Mouse (Mus musculus) small intestine, adult 2 months (tissue): Measurements from ENCODE around the gene Luc7l2. TPM values are rescaled to one million over a fixed set of nuclear protein-coding genes. Genes with fewer than 3 reads are reported as not detected.

Experiments used
- H3K27ac ChIP-seq: fragments of 200-500 bp; 2 replicates; pipeline ENCODE4 v1.5.1; 2012; ENCODE audit warnings: low read depth, low read length, control low read depth, inconsistent platforms; ENCODE audit not compliant: insufficient read depth
- H3K27me3 ChIP-seq: fragments of 200-500 bp; 2 replicates; pipeline ENCODE4 v1.6.1; 2012; ENCODE audit warnings: mild to moderate bottlenecking, moderate library complexity, low read length, inconsistent platforms; ENCODE audit not compliant: control insufficient read depth, insufficient read depth
- H3K36me3 ChIP-seq: fragments of 200-500 bp; 2 replicates; pipeline ENCODE4 v1.6.1; 2012; ENCODE audit warnings: mild to moderate bottlenecking, low read length, control low read depth, inconsistent platforms; ENCODE audit not compliant: control insufficient read depth, insufficient read depth
- H3K4me1 ChIP-seq: fragments of 200-500 bp; 2 replicates; pipeline ENCODE4 v1.6.1; 2012; ENCODE audit warnings: low read length, inconsistent platforms, mixed read lengths; ENCODE audit not compliant: control insufficient read depth, insufficient read depth, insufficient read length
- H3K4me3 ChIP-seq: fragments of 200-500 bp; 2 replicates; pipeline ENCODE4 v1.5.1; 2012; ENCODE audit warnings: low read depth, mild to moderate bottlenecking, control low read depth, inconsistent platforms, low read length, moderate library complexity
- CTCF ChIP-seq: fragments of 200-500 bp; IDR thresholded peaks from 2 replicates; pipeline ENCODE4 v1.5.1; 2012; ENCODE audit warnings: low read depth, mild to moderate bottlenecking, control low read depth, inconsistent platforms, low read length, moderate library complexity, mixed read lengths; ENCODE audit not compliant: insufficient replicate concordance, insufficient read length; ENCODE audit errors: extremely low read depth
- POLR2A ChIP-seq: fragments of 200-500 bp; IDR thresholded peaks from 2 replicates; pipeline ENCODE4 v1.6.1; 2012; ENCODE audit warnings: low read depth, mild to moderate bottlenecking, control low read depth, inconsistent platforms, low read length, moderate library complexity
- WGBS: fragments of 180-500 bp; shearing (Covaris S2); methylation state at CpG from one replicate; pipeline ENCODE4 v1.1.7; 2018; 5-methylcytosine and 5-hydroxymethylcytosine counted together
- polyA plus RNA-seq: library from polyadenylated mRNA; depleted of rRNA; stranded (reverse); fragments of >200 nt; gene quantifications from 2 replicates; pipeline ENCODE4 v1.2.3, GENCODE M21; 2012

The Luc7l2 gene
- polyA plus RNA-seq, 1 experiment: 14.7 TPM

DNA sequence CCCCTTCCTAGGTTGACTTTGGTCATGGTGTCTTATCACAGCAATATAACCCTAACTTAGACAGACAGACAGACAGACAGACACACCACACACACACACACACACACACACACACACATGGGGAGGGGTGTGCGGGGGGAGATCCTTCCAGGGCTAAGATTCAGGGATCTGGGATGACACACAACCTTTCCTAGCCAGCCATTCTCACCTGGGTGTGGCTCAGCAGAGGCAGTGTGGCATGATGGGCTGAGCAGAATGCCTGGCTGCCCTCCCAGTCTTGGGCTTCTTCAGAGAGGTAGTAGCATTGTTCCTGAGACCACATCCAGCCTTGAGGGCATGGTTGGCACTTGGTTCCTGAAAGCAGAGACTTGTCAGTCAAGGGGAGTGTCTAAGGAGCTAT is 78.4 kb downstream of the Luc7l2 start:
- 0 out of 2 replicates have a peak, but pooled peaks cover 2% of the 10 kb centered on the region for H3K36me3 ChIP-seq
- WGBS: 88% methylated on average over 1 of the region's 1 CpGs
- H3K27ac ChIP-seq: no peak overlapping the region
- TF ChIP-seq CTCF (no peak), POLR2A (no peak)
- H3K4me1 ChIP-seq: no peaks in the 10 kb centered on the region
- H3K4me3 ChIP-seq: no peak overlapping the region
- H3K27me3 ChIP-seq: no peaks in the 10 kb centered on the region

DNA sequence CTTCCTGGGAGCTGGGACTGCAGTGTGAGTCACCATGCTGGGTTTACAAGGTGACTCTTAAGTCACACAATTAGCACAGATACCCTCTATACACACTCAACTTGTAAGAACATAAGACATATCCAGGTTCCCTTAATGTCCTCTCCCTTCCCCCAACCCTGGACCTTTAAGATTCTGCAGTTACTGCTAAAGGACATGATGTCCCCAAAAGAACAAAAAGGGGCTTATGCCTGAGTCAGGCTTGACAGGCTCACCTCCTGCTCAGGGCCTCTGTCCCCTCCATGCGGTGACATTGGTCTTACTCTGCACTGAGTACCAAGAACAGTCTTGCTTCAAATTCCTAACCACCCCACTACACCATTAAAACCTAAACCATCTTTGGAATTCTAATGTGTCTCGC is 81.7 kb downstream of the Luc7l2 start:
- Histone ChIP-seq H3K27me3 (peaks cover 24% of the 10 kb centered on the region), H3K36me3 (no peaks in the 10 kb centered on the region), H3K4me3 (no peak overlapping the region), H3K27ac (no peak overlapping the region), H3K4me1 (peaks cover 5% of the 10 kb centered on the region)
- TF ChIP-seq POLR2A: no peak
- TF ChIP-seq CTCF: no peak
- WGBS: 96% methylated on average over 2 of the region's 2 CpGs

DNA sequence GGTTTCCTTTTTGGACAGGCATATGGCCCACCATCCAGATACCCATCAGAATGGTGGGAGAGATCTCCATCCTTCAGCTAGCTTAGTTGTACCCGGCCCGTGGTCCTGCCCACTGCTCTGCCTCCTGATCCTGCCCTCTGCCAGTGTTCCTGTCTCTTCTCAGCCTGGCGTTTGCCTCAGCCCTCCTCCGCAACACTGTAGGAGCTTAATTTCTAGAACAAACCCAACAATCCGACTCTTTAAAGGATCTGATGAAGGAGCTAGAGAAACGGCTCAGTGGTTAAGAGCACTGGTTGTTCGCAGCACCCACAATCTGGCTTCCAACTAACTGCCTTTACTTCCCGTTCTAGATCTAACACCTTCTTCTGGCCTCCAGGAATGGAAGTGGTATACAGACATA is 83.3 kb downstream of the Luc7l2 start:
- WGBS: 83% methylated on average over 8 of the region's 8 CpGs
- peaks cover 30% of the 10 kb centered on the region for H3K27me3 ChIP-seq
- peaks cover 5% of the 10 kb centered on the region for H3K4me1 ChIP-seq
- TF ChIP-seq POLR2A (no peak), CTCF (no peak)
- H3K27ac ChIP-seq: no peak overlapping the region
- H3K36me3 ChIP-seq: no peaks in the 10 kb centered on the region
- no peak overlapping the region for H3K4me3 ChIP-seq

DNA sequence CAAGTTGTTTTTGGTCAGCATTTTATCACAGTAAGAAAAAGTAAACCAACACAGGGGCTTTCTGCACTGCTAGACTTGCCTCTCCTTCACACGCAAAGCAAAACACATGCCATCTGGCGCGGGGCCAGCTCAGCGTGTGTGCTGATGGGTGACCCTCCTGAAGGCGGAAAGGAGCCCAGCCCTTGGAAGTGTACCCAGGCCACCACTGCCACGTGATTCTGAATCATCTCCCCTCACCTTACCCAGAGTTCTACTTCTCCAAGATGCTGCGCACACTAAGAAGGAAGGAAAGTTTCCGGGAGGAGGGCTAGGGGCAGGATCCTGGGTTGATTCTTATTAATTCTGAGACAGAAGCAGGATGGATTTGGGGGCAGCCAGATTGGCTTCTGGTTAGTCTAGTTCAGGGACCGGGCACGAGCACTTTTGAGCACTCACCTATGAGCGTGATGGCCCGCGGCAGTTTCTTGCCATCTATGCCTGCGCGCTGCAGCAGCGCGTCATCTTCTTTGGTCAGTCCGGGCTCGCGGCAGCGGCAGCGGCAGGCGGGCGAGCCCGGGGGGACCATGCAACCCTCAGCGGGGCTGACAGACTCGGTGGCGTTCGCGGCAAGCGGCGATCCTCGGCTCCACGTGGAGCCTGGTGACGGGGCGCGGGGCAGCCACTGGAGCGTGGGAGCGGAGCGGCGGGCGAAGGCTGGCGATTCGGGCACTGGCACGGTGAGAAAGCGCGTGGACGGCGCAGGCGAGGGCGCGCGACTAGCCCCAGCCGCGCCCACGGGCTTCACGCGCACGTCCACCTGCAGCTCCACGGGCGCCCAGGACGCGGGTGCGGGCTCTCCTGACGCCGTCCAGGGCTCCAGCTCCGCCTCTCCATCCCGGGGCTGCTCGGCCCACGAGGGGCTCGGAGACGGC is 85.1 kb downstream of the Luc7l2 start:
- H3K36me3 ChIP-seq: no peaks in the 10 kb centered on the region
- peak overlapping the region; percentile 65 for H3K4me3 ChIP-seq
- peaks cover 37% of the 10 kb centered on the region for H3K27me3 ChIP-seq
- no peak for TF ChIP-seq CTCF
- no peak for TF ChIP-seq POLR2A
- peaks cover 7% of the 10 kb centered on the region for H3K4me1 ChIP-seq
- no peak overlapping the region for H3K27ac ChIP-seq
- WGBS: 1% methylated on average over 67 of the region's 72 CpGs

DNA sequence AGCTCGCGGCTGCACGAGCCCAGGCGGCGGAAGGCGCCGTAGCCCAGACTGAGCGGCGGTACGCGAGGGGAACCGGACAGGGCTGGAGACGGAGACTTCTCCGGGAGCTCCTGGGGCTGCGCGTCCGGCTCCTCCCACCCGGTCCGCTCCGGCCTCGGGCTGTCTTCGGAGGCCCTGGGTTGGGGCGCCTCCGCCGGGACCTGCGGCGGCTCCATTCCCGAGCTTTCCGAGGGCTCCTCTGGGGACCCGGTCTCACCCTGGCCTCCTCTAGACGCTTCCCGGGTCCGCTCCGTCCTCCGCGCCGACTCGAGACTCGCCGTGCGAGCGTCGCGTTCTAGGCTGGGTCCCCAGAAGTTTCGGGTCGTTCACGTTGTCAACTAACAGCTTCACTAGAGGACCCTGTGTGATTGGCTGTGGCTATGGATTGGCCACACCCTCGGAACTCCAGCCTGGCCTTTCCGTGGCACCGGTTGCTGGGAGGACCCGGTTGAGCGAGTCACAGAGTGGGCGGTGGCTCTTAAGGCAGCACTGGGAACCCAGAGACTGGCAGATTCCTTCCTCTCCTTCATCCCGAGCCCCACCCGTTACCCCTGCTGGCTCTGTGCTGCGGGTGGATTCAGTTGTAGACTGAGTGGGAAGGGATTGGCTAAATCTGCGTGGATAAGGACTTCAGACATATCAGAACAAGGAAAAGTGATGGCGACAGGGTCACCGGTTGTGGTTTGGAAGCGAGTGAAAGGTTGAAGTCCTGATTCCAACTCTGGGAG is 85.9 kb downstream of the Luc7l2 start, which contains the start of gene Klrg2:
Klrg2 (minus strand) TSS at position 391 of the 767 bp plus-strand sequence.
- WGBS: 1% methylated on average over 60 of the region's 60 CpGs
- Histone ChIP-seq H3K4me3 (peak within 1 kb of the TSS; percentile 65), H3K36me3 (no peaks in the 10 kb centered on the region), H3K27me3 (peaks cover 37% of the 10 kb centered on the region), H3K27ac (no peak within 1 kb of the TSS), H3K4me1 (peaks cover 7% of the 10 kb centered on the region)
- no peak for TF ChIP-seq CTCF
- no peak for TF ChIP-seq POLR2A

DNA sequence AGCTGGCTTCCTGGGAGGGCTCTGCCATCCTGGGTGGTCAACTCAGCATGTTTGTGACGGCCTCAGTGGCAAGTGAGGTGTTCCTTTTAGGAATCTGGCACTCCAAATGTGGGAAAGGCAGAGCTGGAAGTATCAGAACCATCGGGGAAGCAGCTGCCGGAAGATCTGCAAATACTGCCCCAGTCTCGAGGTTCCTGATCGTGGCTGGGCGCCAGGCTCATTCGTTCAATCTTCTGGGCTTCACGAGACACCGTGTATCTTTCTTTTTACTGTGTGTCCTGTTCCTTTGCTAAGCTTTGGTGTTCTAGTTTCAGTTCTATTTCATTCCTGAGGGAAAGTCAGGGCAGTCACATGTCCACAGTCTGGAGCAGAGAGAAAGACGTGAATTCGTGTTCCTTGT is 89.3 kb downstream of the Luc7l2 start:
- peaks cover 33% of the 10 kb centered on the region for H3K27me3 ChIP-seq
- 22% methylated on average over 11 of the region's 11 CpGs for WGBS

DNA sequence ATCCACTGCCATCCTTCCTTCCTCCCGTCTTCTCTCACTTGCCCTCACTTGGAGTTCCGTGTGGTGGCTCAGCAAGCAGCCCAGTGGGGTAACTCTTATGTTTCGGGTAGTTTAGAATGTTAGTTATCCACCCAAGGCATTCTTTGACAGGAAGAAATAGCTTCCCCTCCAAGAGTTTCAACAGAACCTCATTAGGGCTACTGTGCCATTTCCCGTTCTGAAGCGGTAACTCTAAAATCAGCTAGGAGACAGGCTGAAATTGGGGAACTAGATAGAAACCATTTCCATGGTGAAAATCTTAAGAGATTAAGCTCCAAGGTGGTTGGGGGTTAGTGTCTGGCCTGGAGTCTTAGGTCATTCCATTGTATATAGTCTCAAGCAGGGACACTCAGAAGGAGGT is 90.1 kb downstream of the Luc7l2 start:
- peaks cover 25% of the 10 kb centered on the region for H3K27me3 ChIP-seq
- no peaks in the 10 kb centered on the region for H3K36me3 ChIP-seq
- H3K27ac ChIP-seq: no peak overlapping the region
- TF ChIP-seq POLR2A (no peak), CTCF (no peak)
- peaks cover 6% of the 10 kb centered on the region for H3K4me1 ChIP-seq
- H3K4me3 ChIP-seq: no peak overlapping the region
- WGBS: 72% methylated on average over 5 of the region's 5 CpGs

More for the DNA sequence above, 89.3 kb downstream of the Luc7l2 start:
- Histone ChIP-seq H3K27ac (no peak overlapping the region), H3K4me1 (peaks cover 7% of the 10 kb centered on the region), H3K36me3 (no peaks in the 10 kb centered on the region), H3K4me3 (no peak overlapping the region)
- TF ChIP-seq CTCF (no peak), POLR2A (no peak)
